Mouse (Mus musculus): ENCODE measurements around the gene Clec16a. TPM values are rescaled to one million over a fixed set of nuclear protein-coding genes. Genes with fewer than 3 reads are reported as not detected.

The Clec16a gene
- polyA plus RNA-seq, 1 experiment: 23.0 TPM

GRCm38 (mm10) chr16:10655236-10655635 is 110.1 kb downstream of the Clec16a start:
- Histone ChIP-seq H3K4me3 (ENCODE audit: insufficient read depth, low read length) (no peak overlapping the region), H3K4me1 (ENCODE audit: control insufficient read depth, insufficient read depth, low read length) (peaks cover 3% of the 10 kb centered on the region; the same call in 1 of the 2 replicates), H3K27ac (ENCODE audit: insufficient read depth, low read length) (no peak overlapping the region)
- TF ChIP-seq POLR2A (IDR thresholded peaks at IDR 0.05; ENCODE audit: low read depth, low read length) (no peak), CTCF (IDR thresholded peaks at IDR 0.05; ENCODE audit: borderline replicate concordance, insufficient read depth, low read length) (no peak)

GRCm38 (mm10) chr16:10655926-10656325 is 110.8 kb downstream of the Clec16a start:
- Histone ChIP-seq H3K27ac (ENCODE audit: insufficient read depth, low read length) (no peak overlapping the region), H3K4me1 (ENCODE audit: control insufficient read depth, insufficient read depth, low read length) (peaks cover 6% of the 10 kb centered on the region; the same call in 1 of the 2 replicates), H3K4me3 (ENCODE audit: insufficient read depth, low read length) (no peak overlapping the region)
- TF ChIP-seq POLR2A (IDR thresholded peaks at IDR 0.05; ENCODE audit: low read depth, low read length): no peak
- TF ChIP-seq CTCF (IDR thresholded peaks at IDR 0.05; ENCODE audit: borderline replicate concordance, insufficient read depth, low read length): no peak

- TF ChIP-seq CTCF (IDR thresholded peaks at IDR 0.05; ENCODE audit: borderline replicate concordance, insufficient read depth, low read length) (no peak), POLR2A (IDR thresholded peaks at IDR 0.05; ENCODE audit: low read depth, low read length) (no peak)
- H3K4me1 ChIP-seq (ENCODE audit: control insufficient read depth, insufficient read depth, low read length): peaks cover 6% of the 10 kb centered on the region; the same call in 1 of the 2 replicates
- H3K4me3 ChIP-seq (ENCODE audit: insufficient read depth, low read length): no peak overlapping the region
- 0 out of 2 replicates have a peak overlapping the region, but pooled peaks have one; percentile 37 for H3K27ac ChIP-seq (ENCODE audit: insufficient read depth, low read length)
Observed at GRCm38 (mm10) chr16:10656461-10656860, 111.3 kb downstream of the Clec16a start.

- Histone ChIP-seq H3K27ac (ENCODE audit: insufficient read depth, low read length) (0 out of 2 replicates have a peak overlapping the region, but pooled peaks have one; percentile 37), H3K4me1 (ENCODE audit: control insufficient read depth, insufficient read depth, low read length) (peaks cover 6% of the 10 kb centered on the region; the same call in 1 of the 2 replicates), H3K4me3 (ENCODE audit: insufficient read depth, low read length) (no peak overlapping the region)
- TF ChIP-seq CTCF (IDR thresholded peaks at IDR 0.05; ENCODE audit: borderline replicate concordance, insufficient read depth, low read length) (no peak), POLR2A (IDR thresholded peaks at IDR 0.05; ENCODE audit: low read depth, low read length) (no peak)
Observed at GRCm38 (mm10) chr16:10656939-10657338, 111.8 kb downstream of the Clec16a start.

GRCm38 (mm10) chr16:10659211-10659610 is 114.1 kb downstream of the Clec16a start:
- TF ChIP-seq POLR2A (IDR thresholded peaks at IDR 0.05; ENCODE audit: low read depth, low read length) (no peak), CTCF (IDR thresholded peaks at IDR 0.05; ENCODE audit: borderline replicate concordance, insufficient read depth, low read length) (no peak)
- H3K27ac ChIP-seq (ENCODE audit: insufficient read depth, low read length): no peak overlapping the region
- no peak overlapping the region for H3K4me3 ChIP-seq (ENCODE audit: insufficient read depth, low read length)
- peaks cover 6% of the 10 kb centered on the region; the same call in 1 of the 2 replicates for H3K4me1 ChIP-seq (ENCODE audit: control insufficient read depth, insufficient read depth, low read length)

GRCm38 (mm10) chr16:10660526-10660925 is 115.4 kb downstream of the Clec16a start:
- H3K27ac ChIP-seq (ENCODE audit: insufficient read depth, low read length): no peak overlapping the region
- H3K4me1 ChIP-seq (ENCODE audit: control insufficient read depth, insufficient read depth, low read length): peaks cover 6% of the 10 kb centered on the region; the same call in 1 of the 2 replicates

GRCm38 (mm10) chr16:10661385-10661784 is 116.2 kb downstream of the Clec16a start:
- H3K4me3 ChIP-seq (ENCODE audit: insufficient read depth, low read length): no peak overlapping the region
- peaks cover 6% of the 10 kb centered on the region; the same call in 1 of the 2 replicates for H3K4me1 ChIP-seq (ENCODE audit: control insufficient read depth, insufficient read depth, low read length)
- no peak for TF ChIP-seq CTCF (IDR thresholded peaks at IDR 0.05; ENCODE audit: borderline replicate concordance, insufficient read depth, low read length)
- no peak for TF ChIP-seq POLR2A (IDR thresholded peaks at IDR 0.05; ENCODE audit: low read depth, low read length)
- no peak overlapping the region for H3K27ac ChIP-seq (ENCODE audit: insufficient read depth, low read length)

More at GRCm38 (mm10) chr16:10660526-10660925, 115.4 kb downstream of the Clec16a start:
- no peak overlapping the region for H3K4me3 ChIP-seq (ENCODE audit: insufficient read depth, low read length)
- no peak for TF ChIP-seq CTCF (IDR thresholded peaks at IDR 0.05; ENCODE audit: borderline replicate concordance, insufficient read depth, low read length)
- TF ChIP-seq POLR2A (IDR thresholded peaks at IDR 0.05; ENCODE audit: low read depth, low read length): no peak

- Histone ChIP-seq H3K4me3 (ENCODE audit: insufficient read depth, low read length) (no peak overlapping the region), H3K4me1 (ENCODE audit: control insufficient read depth, insufficient read depth, low read length) (peaks cover 6% of the 10 kb centered on the region; the same call in 1 of the 2 replicates), H3K27ac (ENCODE audit: insufficient read depth, low read length) (no peak overlapping the region)
- no peak for TF ChIP-seq CTCF (IDR thresholded peaks at IDR 0.05; ENCODE audit: borderline replicate concordance, insufficient read depth, low read length)
Observed at GRCm38 (mm10) chr16:10663890-10664731, 119.0 kb downstream of the Clec16a start.

GRCm38 (mm10) chr16:10664921-10665894 is 120.1 kb downstream of the Clec16a start:
- Histone ChIP-seq H3K4me1 (ENCODE audit: control insufficient read depth, insufficient read depth, low read length) (peaks cover 4% of the 10 kb centered on the region; the same call in 1 of the 2 replicates), H3K27ac (ENCODE audit: insufficient read depth, low read length) (peak overlapping the region; percentile 7; the same call in 1 of the 2 replicates), H3K4me3 (ENCODE audit: insufficient read depth, low read length) (no peak overlapping the region)
- TF ChIP-seq CTCF (IDR thresholded peaks at IDR 0.05; ENCODE audit: borderline replicate concordance, insufficient read depth, low read length) (peak; percentile 68; the same call in 1 of the 2 replicates), POLR2A (IDR thresholded peaks at IDR 0.05; ENCODE audit: low read depth, low read length) (no peak)
